Mouse (Mus musculus) MEL (cell line): ENCODE data around the gene Sstr3.

ENCODE experiments used
- BHLHE40 ChIP-seq: IDR thresholded peaks from 2 replicates; pipeline ENCODE4 v1.6.1; 2012; ENCODE audit warnings: low read depth, mild to moderate bottlenecking, inconsistent platforms, low read length, improper control_type of control experiment, borderline replicate concordance
- E2F4 ChIP-seq: IDR thresholded peaks from 2 replicates; pipeline ENCODE4 v1.6.1; 2011; ENCODE audit warnings: low read depth, low read length, improper control_type of control experiment, borderline replicate concordance
- EP300 ChIP-seq, 2 experiments: IDR thresholded peaks; 2 replicates each; pipeline ENCODE4 v1.6.1; 2011; ENCODE audit warnings: improper control_type of control experiment in 2 of 2, low read length in 2 of 2, low read depth in 1 of 2, mild to moderate bottlenecking in 1 of 2
- ETS1 ChIP-seq: IDR thresholded peaks from 2 replicates; pipeline ENCODE4 v1.6.1; 2012; ENCODE audit warnings: low read depth, mild to moderate bottlenecking, inconsistent platforms, low read length, improper control_type of control experiment, moderate library complexity
- GATA1 ChIP-seq: IDR thresholded peaks from 2 replicates; pipeline ENCODE4 v1.6.1; 2011; ENCODE audit warnings: low read depth, low read length, improper control_type of control experiment
- MAX ChIP-seq: IDR thresholded peaks from 2 replicates; pipeline ENCODE4 v1.6.1; 2011; ENCODE audit warnings: low read length, improper control_type of control experiment
- POLR2A ChIP-seq, 2 experiments: IDR thresholded peaks; 2 replicates each; pipeline ENCODE4 v1.6.1; 2011 to 2012; ENCODE audit warnings: low read length in 2 of 2, mild to moderate bottlenecking in 2 of 2, control low read depth in 1 of 2, improper control_type of control experiment in 1 of 2, low read depth in 1 of 2, moderate library complexity in 1 of 2; ENCODE audit not compliant: control insufficient read depth in 1 of 2, insufficient read depth in 1 of 2, poor library complexity in 1 of 2

DNA sequence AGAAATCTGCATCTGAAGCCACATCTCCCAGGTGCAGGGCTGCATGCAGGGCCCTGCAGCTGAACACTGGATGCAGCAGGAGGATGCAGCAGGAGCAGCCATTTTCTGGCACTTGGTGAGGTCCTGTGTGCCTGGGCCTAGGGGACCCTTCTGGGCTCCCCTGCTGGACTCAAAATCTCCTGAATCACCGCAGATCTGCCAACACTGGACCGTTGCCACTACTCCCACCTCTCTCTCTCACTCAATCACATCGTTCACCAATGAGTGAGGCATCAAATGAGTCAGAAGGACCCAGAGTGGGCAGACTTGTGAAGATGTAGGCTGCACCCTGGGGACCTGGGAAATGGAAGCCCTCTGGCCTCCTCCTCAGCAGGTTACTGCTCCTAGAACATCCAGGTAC is 3.4 kb downstream of the Sstr3 start:
- TF ChIP-seq ETS1 (no peak), E2F4 (no peak), EP300 (IDR thresholded peaks at IDR 0.05; ENCODE audit: low read depth in 1 of 2, low read length in 2 of 2) (no peak), BHLHE40 (no peak), POLR2A (IDR thresholded peaks at IDR 0.05; ENCODE audit: control insufficient read depth in 1 of 2, insufficient read depth in 1 of 2, low read depth in 1 of 2, low read length in 2 of 2, poor library complexity in 1 of 2) (no peak), GATA1 (no peak), MAX (no peak)
